ENCODE assay signal across 20 mouse cellular contexts in genomic region chrX:165104171-165104570, GRCm38 (mm10).
DNase-seq lines count a peak whose midpoint lies in the region.
"Had no signal": no experiment of that assay in that cellular context is flagged by ENCODE, and none has a peak within 500 bp of the region (broad histone marks: within the 10 kb centered on the region; RNA-seq: fewer than 3 reads in every experiment).

No protein-coding gene starts in this region.

- H3K36me3 ChIP-seq in forebrain, embryonic 10.5 days (replicated peaks), result no peaks in the 10 kb centered on the region
- H3K36me3 ChIP-seq: embryonic facial prominence, embryonic 13.5 days; G1E; heart, embryonic 15.5 days; hindbrain, embryonic 13.5 days had no signal

- 0 out of 2 replicates have a peak, but pooled peaks cover 7% of the 10 kb centered on the region for H3K27me3 ChIP-seq in forebrain, embryonic 10.5 days (ENCODE audit: poor library complexity, severe bottlenecking)
- H3K27me3 ChIP-seq: embryonic facial prominence, embryonic 13.5 days; forebrain, embryonic 13.5 days; heart, embryonic 15.5 days; hindbrain, embryonic 13.5 days had no signal

- no peak overlapping the region for H3K4me3 ChIP-seq in forebrain, embryonic 10.5 days
- H3K4me3 ChIP-seq: embryonic facial prominence, embryonic 13.5 days; forebrain, embryonic 13.5 days; heart, adult 2 months; heart, embryonic 15.5 days; hindbrain, embryonic 13.5 days had no signal

- peak; percentile 23 for DNase-seq in layer of hippocampus, adult 11-12 months (ENCODE audit: low spot score)
- no peak for DNase-seq in layer of hippocampus, postnatal 36 days
- peak; percentile 5 for DNase-seq in left cerebral cortex, adult 11 months (ENCODE audit: low spot score)
- no peak for DNase-seq in left cerebral cortex, adult 9 months (ENCODE audit: low spot score in 2 of 2)
- DNase-seq in NIH3T3 (ENCODE audit: low read depth), result peak; percentile 1
- DNase-seq in forebrain, embryonic 10.5 days (ENCODE audit: extremely low spot score, low spot score), result no peak
- DNase-seq: adrenal gland, postnatal 14 days; cerebellum, adult 18-20 months; cerebellum, adult 9-11 months; cerebellum, postnatal 36 days; forebrain, postnatal 0 days; gastrocnemius, postnatal 14 days; heart, adult 2 months; heart, postnatal 14 days had no signal

- H3K9me3 ChIP-seq in forebrain, embryonic 10.5 days, result no peaks in the 10 kb centered on the region
- H3K9me3 ChIP-seq: embryonic facial prominence, embryonic 13.5 days; forebrain, embryonic 13.5 days; G1E; heart, embryonic 15.5 days; hindbrain, embryonic 13.5 days had no signal

- H3K4me1 ChIP-seq in forebrain, embryonic 10.5 days, result no peaks in the 10 kb centered on the region
- H3K4me1 ChIP-seq: embryonic facial prominence, embryonic 13.5 days; forebrain, embryonic 13.5 days; heart, embryonic 15.5 days; hindbrain, embryonic 13.5 days had no signal

- H3K27ac ChIP-seq in forebrain, embryonic 10.5 days, result no peak overlapping the region
- H3K27ac ChIP-seq: embryonic facial prominence, embryonic 13.5 days; forebrain, embryonic 13.5 days; heart, adult 2 months; heart, embryonic 15.5 days; hindbrain, embryonic 13.5 days; hindbrain, postnatal 0 days had no signal

- WGBS in forebrain, embryonic 10.5 days, result 74% methylated on average over 1 of the region's 1 CpGs

Comparison
In these comparisons a context has a peak if more than half of its experiments do, and no peak if none do; other contexts are left out.
1. DNase-seq: peak in layer of hippocampus, adult 11-12 months (single experiment), left cerebral cortex, adult 11 months (single experiment) and NIH3T3 (single experiment); none in layer of hippocampus, postnatal 36 days (0 of 2), left cerebral cortex, adult 9 months (0 of 2) and forebrain, embryonic 10.5 days (single experiment).